Mouse (Mus musculus) ovary, postnatal 14 days (tissue): ENCODE results near the gene Rilp.

Experiments
- DNase-seq: peaks from one replicate; pipeline ENCODE4 v3.0.0; 2022; ENCODE audit warnings: low spot score

Rilp gene

DNA sequence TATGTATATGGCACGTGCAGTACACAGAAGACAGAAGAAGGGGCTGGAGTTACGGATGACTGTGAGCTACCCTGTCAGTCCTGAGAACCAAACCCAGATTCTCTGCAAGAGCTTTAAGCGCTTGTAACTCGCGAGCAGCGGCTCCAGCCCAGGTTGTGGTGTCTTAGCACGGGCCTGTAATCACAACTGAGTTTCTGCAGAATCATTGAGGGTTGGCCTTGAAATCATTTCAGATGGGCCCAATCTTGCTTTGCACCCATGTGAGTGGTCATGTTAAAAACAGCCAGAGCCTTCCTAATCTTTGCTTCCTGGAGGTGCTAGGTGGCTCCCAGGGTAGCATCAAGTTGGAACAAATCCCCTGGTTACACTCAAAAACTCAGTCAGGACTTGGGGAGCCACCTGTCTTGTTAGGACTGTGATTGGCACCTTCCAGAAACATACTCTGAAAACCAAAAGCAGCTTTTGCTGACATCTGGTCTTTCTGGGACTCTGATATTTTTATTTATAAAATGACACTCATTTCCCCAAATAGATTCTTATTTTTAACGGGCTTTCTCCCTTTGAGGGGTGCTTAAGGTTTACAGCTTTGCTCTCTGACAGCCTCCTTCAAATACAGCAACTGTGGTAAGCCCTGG, 50.1 kb downstream of the Rilp start:
- DNase-seq = no peak

GRCm38 (mm10) chr11:75560530-75561409, 50.9 kb downstream of the Rilp start:
- DNase-seq = no peak

DNA sequence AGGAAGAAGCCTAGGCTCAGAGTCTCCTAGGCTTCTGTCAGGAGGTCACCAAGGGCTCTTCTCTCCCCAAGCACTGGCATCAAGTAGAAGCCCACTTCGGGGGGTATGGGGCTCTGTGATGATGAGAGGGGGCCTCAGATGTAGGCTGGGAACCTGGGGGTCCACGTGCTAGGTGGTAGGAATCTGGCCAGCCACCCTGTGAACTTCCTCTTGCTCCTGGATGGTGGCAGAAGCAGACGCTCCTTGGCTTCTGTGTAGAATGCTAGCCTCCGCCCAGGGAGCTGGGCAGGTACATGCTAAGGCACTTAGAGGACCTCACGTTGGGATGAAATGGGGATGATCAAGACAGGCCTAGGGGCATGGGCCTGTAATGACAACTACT, 51.5 kb downstream of the Rilp start:
- no peak for DNase-seq
